ENCODE assay signal across 21 mouse cellular contexts in genomic region chr3:157613542-157613941, GRCm38 (mm10). TPM values are rescaled to one million over a fixed set of nuclear protein-coding genes. Genes with fewer than 3 reads are reported as not detected.
"Had no signal": no experiment of that assay in that cellular context is flagged by ENCODE, and none has a peak within 500 bp of the region (broad histone marks: within the 10 kb centered on the region; RNA-seq: fewer than 3 reads in every experiment).

No protein-coding gene starts in this region.

- H3K27ac ChIP-seq: kidney, embryonic 15.5 days; limb, embryonic 10.5 days; limb, embryonic 13.5 days; liver, embryonic 12.5 days; liver, embryonic 15.5 days; lung, embryonic 15.5 days; midbrain, embryonic 13.5 days; stomach, embryonic 15.5 days had no signal

- DNase-seq: kidney, adult 8-10 months; kidney, postnatal 10 days; kidney, postnatal 36 days; liver; lung, adult 18-20 months; lung, postnatal 10 days; lung, postnatal 36 days; right cerebral cortex, adult 18-20 months; right cerebral cortex, postnatal 14 days; spleen, adult 18-20 months; thymus, postnatal 25 days had no signal

- H3K4me3 ChIP-seq: kidney, embryonic 15.5 days; limb, embryonic 10.5 days; limb, embryonic 13.5 days; liver, embryonic 12.5 days; liver, embryonic 15.5 days; lung, embryonic 15.5 days; midbrain, embryonic 13.5 days; myocyte; stomach, embryonic 15.5 days had no signal

- H3K9ac ChIP-seq: kidney, embryonic 15.5 days; limb, embryonic 13.5 days; liver, embryonic 12.5 days; liver, embryonic 15.5 days; lung, embryonic 15.5 days; midbrain, embryonic 13.5 days; stomach, embryonic 15.5 days had no signal

- H3K27me3 ChIP-seq: kidney, embryonic 15.5 days; liver, embryonic 12.5 days; liver, embryonic 15.5 days; lung, embryonic 15.5 days; midbrain, embryonic 13.5 days; stomach, embryonic 15.5 days had no signal

- ATAC-seq: liver, embryonic 12.5 days; midbrain, embryonic 13.5 days; midbrain, embryonic 16.5 days had no signal

- H3K4me1 ChIP-seq: kidney, embryonic 15.5 days; limb, embryonic 10.5 days; limb, embryonic 13.5 days; liver, embryonic 12.5 days; liver, embryonic 15.5 days; lung, embryonic 15.5 days; midbrain, embryonic 13.5 days; stomach, embryonic 15.5 days had no signal

- H3K36me3 ChIP-seq: kidney, embryonic 15.5 days; limb, embryonic 10.5 days; limb, embryonic 13.5 days; liver, embryonic 12.5 days; liver, embryonic 15.5 days; lung, embryonic 15.5 days; midbrain, embryonic 13.5 days; stomach, embryonic 15.5 days had no signal

- H3K4me2 ChIP-seq: kidney, embryonic 15.5 days; limb, embryonic 13.5 days; liver, embryonic 12.5 days; liver, embryonic 15.5 days; lung, embryonic 15.5 days; midbrain, embryonic 13.5 days; stomach, embryonic 15.5 days had no signal

- H3K9me3 ChIP-seq: kidney, embryonic 15.5 days; limb, embryonic 10.5 days; limb, embryonic 13.5 days; liver, embryonic 12.5 days; liver, embryonic 15.5 days; lung, embryonic 15.5 days; midbrain, embryonic 13.5 days; stomach, embryonic 15.5 days had no signal

RNA-seq across cellular contexts. Expression of gene Ptger3, which starts 46.9 kb away (rescaled TPM):
- polyA plus RNA-seq: myocyte had no signal
